Mouse (Mus musculus) kidney, adult 2 months (tissue): ENCODE data around the gene Ccdc85c. TPM values are rescaled to one million over a fixed set of nuclear protein-coding genes. Genes with fewer than 3 reads are reported as not detected.
A peak's percentile ranks its signal among the peaks of the same experiment; 100 is the strongest.

Experiments used
- DNase-seq: peaks from one replicate; pipeline ENCODE4 v3.0.0; 2021
- H3K27ac ChIP-seq: fragments of 200-500 bp; 2 replicates; pipeline ENCODE4 v1.5.1; 2012; ENCODE audit warnings: low read depth, low read length, control low read depth, inconsistent platforms; ENCODE audit not compliant: insufficient read depth
- H3K27me3 ChIP-seq: fragments of 200-500 bp; replicated peaks from 2 replicates; pipeline ENCODE4 v1.6.1; 2012; ENCODE audit warnings: mild to moderate bottlenecking, moderate library complexity, low read length, inconsistent platforms; ENCODE audit not compliant: control insufficient read depth, insufficient read depth
- H3K36me3 ChIP-seq: fragments of 200-500 bp; 2 replicates; pipeline ENCODE4 v1.6.1; 2012; ENCODE audit warnings: mild to moderate bottlenecking, moderate library complexity, low read length, inconsistent platforms; ENCODE audit not compliant: control insufficient read depth, insufficient read depth
- H3K4me1 ChIP-seq: fragments of 200-500 bp; 2 replicates; pipeline ENCODE4 v1.6.1; 2011; ENCODE audit warnings: low read length; ENCODE audit not compliant: control insufficient read depth, insufficient read depth
- H3K4me3 ChIP-seq: fragments of 200-500 bp; 2 replicates; pipeline ENCODE4 v1.5.1; 2011; ENCODE audit warnings: mild to moderate bottlenecking, low read depth, low read length, control low read depth; ENCODE audit not compliant: insufficient read depth
- CTCF ChIP-seq: fragments of 200-500 bp; conservative IDR thresholded peaks from 2 replicates; pipeline ENCODE4 v1.5.1; 2011; ENCODE audit warnings: low read depth, mild to moderate bottlenecking, control low read depth, low read length, moderate library complexity, mixed read lengths; ENCODE audit not compliant: insufficient read depth, insufficient read length
- POLR2A ChIP-seq: fragments of 200-500 bp; IDR thresholded peaks from one replicate; pipeline ENCODE4 v1.6.1; 2011; ENCODE audit warnings: low read depth, low read length, control low read depth
- WGBS: fragments of 180-500 bp; shearing (Covaris S2); methylation state at CpG from one replicate; pipeline ENCODE4 v1.1.7; 2018; 5-methylcytosine and 5-hydroxymethylcytosine counted together
- polyA plus RNA-seq: library from polyadenylated mRNA; depleted of rRNA; stranded (reverse); fragments of >200 nt; gene quantifications from 2 replicates; pipeline ENCODE4 v1.2.3, GENCODE M21; 2012

Ccdc85c gene
- polyA plus RNA-seq, 1 experiment, result 15.7 TPM

DNA sequence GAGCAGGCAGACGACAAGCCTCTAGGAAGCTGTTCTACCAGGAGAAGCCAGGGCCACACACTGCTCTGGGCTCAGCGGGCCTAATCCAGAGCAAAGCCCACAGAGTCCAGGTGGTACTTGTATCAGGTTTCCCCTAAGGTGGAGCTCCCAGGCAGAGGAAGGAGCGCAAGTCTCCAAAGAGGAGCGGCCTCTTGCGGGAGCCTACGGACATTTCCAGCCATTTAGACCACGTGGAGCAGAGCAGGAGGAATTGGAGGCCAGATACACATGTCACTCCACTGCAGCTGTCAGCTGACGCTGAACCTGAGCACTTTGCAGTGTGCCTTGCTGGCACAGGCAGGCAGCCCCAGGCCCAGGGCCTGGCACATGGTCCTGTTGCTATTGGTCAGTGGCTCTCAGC, 60.1 kb downstream of the Ccdc85c start:
- 80% methylated on average over 8 of the region's 8 CpGs for WGBS
- Histone ChIP-seq H3K27ac (no peak overlapping the region), H3K27me3 (no peaks in the 10 kb centered on the region), H3K4me1 (peaks cover 10% of the 10 kb centered on the region; the same call in 1 of the 2 replicates), H3K36me3 (no peaks in the 10 kb centered on the region), H3K4me3 (no peak overlapping the region)
- DNase-seq, result no peak
- TF ChIP-seq POLR2A, result no peak
- no peak for TF ChIP-seq CTCF

DNA sequence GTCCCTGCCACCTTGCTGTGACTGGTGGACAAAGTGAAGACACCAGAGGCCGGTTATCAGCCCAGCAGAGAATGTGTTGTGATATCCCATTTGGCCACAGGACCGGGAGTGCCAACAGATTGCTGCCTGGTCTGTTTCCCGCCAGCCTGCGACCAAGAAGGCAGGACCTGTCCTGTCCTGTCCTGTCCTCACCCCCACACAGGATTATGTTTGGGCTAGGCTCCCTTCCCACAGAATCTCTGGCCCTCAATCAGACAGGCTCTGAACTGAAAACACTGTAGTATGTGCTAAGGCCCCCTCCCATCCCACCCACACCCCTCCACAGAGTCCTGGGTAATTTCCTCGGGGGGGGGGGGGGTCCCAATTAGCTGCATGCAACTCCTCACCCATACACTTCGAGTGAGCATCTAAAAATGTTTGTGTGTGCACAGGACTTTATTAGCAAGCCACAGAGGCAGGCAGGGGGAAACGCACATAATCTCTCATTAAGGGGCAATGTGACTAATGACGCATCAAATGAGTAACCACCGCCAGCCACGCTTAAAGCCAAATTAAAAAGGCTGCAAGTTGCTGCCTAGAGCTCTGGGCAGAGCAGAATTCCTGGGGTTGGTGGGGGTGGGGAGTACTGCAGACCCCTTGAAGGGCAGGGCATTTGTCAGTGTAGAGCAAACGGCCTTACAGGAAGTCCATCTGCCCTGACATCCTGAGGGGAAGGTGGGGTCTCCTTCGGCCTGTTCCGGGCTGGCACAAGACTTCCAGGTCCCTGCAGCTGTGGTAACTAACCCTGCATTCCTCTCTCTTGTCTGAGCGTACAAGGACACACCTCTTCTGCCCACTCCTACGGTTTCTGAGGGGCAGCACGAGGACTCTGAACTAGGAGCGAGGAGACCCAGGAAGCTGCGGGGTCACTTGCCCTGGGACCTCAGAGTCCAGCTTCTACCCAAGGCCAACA, 61.9 kb downstream of the Ccdc85c start:
- Histone ChIP-seq H3K4me1 (peaks cover 10% of the 10 kb centered on the region; the same call in 1 of the 2 replicates), H3K4me3 (no peak overlapping the region), H3K36me3 (no peaks in the 10 kb centered on the region), H3K27ac (no peak overlapping the region), H3K27me3 (no peaks in the 10 kb centered on the region)
- TF ChIP-seq POLR2A (no peak), CTCF (no peak)
- no peak for DNase-seq
- 33% methylated on average over 18 of the region's 18 CpGs for WGBS

DNA sequence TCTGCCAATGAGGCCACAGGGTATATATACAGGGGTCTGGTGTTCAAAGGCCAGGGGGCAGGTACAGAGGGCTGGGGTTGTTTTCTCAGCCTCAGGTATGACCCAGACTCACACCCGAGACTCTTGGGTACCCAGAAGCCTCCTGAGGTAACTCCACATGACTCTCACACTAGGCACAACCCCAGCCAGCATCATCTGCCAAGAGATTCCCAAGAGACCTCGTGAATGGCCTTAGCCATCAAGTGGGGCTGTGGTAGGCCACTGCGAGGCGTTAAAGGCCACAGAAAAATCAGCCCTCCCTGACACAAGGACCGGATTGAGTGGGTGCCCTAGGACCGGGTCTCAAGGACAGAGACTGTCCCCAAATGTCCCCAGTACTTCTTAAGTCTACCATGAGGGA, 62.7 kb downstream of the Ccdc85c start:
- Histone ChIP-seq H3K36me3 (no peaks in the 10 kb centered on the region), H3K27ac (no peak overlapping the region), H3K4me1 (peaks cover 10% of the 10 kb centered on the region; the same call in 1 of the 2 replicates), H3K27me3 (no peaks in the 10 kb centered on the region), H3K4me3 (no peak overlapping the region)
- TF ChIP-seq CTCF, result no peak
- no peak for TF ChIP-seq POLR2A
- DNase-seq, result no peak
- 74% methylated on average over 6 of the region's 6 CpGs for WGBS

DNA sequence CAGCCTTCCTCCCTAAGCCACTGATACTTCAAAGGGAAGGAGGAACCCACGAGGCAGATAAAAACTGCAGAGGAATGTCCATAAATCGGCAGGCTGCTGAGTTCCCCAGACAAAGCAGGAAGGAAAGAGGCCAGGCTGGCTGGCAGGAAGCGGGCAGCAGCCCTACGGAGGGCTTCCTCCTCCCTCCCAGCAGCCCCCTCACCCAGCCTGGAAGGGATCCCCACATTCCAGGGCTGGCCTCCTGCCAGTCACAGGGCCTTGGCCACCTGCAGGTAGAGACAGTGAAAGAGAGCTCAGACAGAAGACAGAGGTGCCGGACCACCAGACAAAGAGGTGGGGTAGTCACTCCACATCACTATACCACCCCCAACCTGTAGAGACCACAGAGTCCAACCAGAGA, 63.2 kb downstream of the Ccdc85c start:
- WGBS, result 41% methylated on average over 5 of the region's 5 CpGs
- Histone ChIP-seq H3K4me3 (no peak overlapping the region), H3K27ac (no peak overlapping the region), H3K36me3 (no peaks in the 10 kb centered on the region), H3K27me3 (no peaks in the 10 kb centered on the region), H3K4me1 (peaks cover 10% of the 10 kb centered on the region; the same call in 1 of the 2 replicates)
- TF ChIP-seq POLR2A (no peak), CTCF (no peak)
- no peak for DNase-seq

DNA sequence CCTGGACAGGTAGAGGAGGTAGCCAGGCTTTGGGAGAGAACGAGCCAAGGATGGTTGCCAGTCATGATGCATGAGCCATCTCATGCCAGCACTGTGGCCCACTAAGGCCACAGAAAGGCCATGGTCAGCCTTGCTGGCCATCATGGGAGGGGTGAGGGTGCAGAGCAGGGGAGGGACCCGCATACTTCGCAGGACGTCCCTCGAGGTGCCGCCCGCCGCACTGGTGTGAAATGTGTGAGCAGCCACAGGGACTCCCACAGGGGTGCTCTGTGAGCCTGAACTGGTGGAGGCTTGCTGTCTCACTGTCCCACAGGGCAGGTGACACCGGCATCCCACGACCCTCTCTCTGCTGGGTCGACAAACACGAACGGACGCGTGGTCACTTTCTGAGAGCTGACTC, 64.6 kb downstream of the Ccdc85c start:
- no peak overlapping the region for H3K4me3 ChIP-seq
- 89% methylated on average over 15 of the region's 15 CpGs for WGBS
- H3K36me3 ChIP-seq, result no peaks in the 10 kb centered on the region
- no peak overlapping the region for H3K27ac ChIP-seq
- peaks cover 10% of the 10 kb centered on the region; the same call in 1 of the 2 replicates for H3K4me1 ChIP-seq
- DNase-seq, result no peak
- TF ChIP-seq POLR2A (no peak), CTCF (no peak)
- no peaks in the 10 kb centered on the region for H3K27me3 ChIP-seq

DNA sequence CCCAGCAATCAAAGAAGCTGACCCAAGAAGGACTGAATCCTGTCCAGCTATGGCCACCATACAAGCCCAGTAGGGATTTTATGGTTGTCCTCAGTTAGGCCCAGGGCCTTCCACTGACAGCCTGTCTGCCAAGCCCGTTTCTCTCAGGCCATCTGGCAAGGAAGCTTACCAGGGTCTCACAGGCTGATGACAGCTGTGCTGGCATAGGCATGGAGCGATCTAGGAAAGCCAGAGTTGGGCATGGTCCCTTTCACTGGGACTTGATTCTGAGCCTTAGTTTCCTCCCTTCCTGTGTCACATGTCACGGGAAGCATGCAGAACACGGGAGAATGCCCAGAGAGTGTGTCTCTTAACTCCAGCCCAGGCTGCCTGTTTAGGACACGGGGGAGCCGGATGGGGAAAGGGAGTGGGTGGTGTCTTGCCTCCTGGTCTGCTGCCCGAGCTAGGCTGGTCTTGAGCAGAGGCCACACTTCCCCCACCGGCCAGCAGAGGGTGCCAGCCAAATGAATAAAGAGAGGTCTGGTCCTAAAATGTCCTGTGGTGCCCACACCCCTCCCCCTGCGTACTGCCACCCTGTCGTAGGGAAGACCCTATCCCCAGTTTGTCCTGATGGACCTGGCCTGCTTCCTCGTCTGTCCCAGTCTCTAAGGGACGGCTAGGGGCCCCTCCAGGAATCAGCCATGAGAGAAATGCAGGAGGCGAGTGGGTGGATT, 66.3 kb downstream of the Ccdc85c start:
- Histone ChIP-seq H3K4me1 (peaks cover 5% of the 10 kb centered on the region; the same call in 1 of the 2 replicates), H3K4me3 (no peak overlapping the region), H3K27ac (no peak overlapping the region), H3K36me3 (no peaks in the 10 kb centered on the region), H3K27me3 (no peaks in the 10 kb centered on the region)
- DNase-seq, result peak; percentile 73
- WGBS, result 22% methylated on average over 13 of the region's 13 CpGs
- TF ChIP-seq CTCF, result peak; percentile 79
- no peak for TF ChIP-seq POLR2A

DNA sequence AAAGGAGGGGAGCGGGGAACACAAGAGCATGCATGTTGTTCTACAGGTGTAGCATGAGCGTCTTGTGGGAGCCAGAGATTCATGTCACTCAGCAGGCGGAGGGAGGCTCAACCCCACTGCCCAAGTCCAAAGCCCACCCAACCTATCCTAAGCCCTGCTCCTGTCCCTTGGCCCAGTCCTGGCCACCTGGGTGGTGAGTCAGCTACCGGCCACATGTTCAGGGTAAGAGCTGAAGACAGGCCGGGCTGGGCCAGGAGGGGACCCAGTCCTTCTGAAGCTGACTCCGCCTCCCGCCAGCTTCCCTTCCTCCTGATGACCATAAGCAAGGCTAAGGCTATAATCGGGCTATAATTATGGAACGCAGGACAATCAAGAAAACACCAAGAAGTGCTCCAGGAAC, 67.0 kb downstream of the Ccdc85c start:
- no peak for DNase-seq
- TF ChIP-seq POLR2A, result no peak
- no peak for TF ChIP-seq CTCF
- H3K4me3 ChIP-seq, result no peak overlapping the region
- 92% methylated on average over 9 of the region's 9 CpGs for WGBS
- H3K36me3 ChIP-seq, result no peaks in the 10 kb centered on the region
- no peaks in the 10 kb centered on the region for H3K4me1 ChIP-seq
- no peaks in the 10 kb centered on the region for H3K27me3 ChIP-seq
- H3K27ac ChIP-seq, result no peak overlapping the region
